Mouse (Mus musculus) kidney, postnatal 0 days (tissue): ENCODE data around the gene Rgs6. TPM values are rescaled to one million over a fixed set of nuclear protein-coding genes. Genes with fewer than 3 reads are reported as not detected.

Experiments used
- ATAC-seq: fragments of 200-750 bp; cut with Nextera tagmentation; replicated peaks from 2 replicates; pipeline ENCODE4 v1.8.0; 2017; ENCODE audit warnings: low read depth, moderate number of reproducible peaks, moderate TSS enrichment, moderate library complexity; ENCODE audit not compliant: low FRiP score
- DNase-seq: peaks from one replicate; pipeline ENCODE4 v3.0.0-alpha.2; 2016; ENCODE audit warnings: low spot score
- H3K27ac ChIP-seq: fragments of 300-500 bp; sonication (generic); 2 replicates; pipeline ENCODE4 v1.5.1; 2014; ENCODE audit warnings: mild to moderate bottlenecking
- H3K27me3 ChIP-seq: fragments of 300-500 bp; sonication (generic); 2 replicates; pipeline ENCODE4 v1.6.1; 2014; ENCODE audit warnings: low read length, mixed read lengths; ENCODE audit not compliant: insufficient read depth
- H3K36me3 ChIP-seq: fragments of 300-500 bp; sonication (generic); 2 replicates; pipeline ENCODE4 v1.6.1; 2014; ENCODE audit warnings: low read length, mixed read lengths; ENCODE audit not compliant: insufficient read depth
- H3K4me1 ChIP-seq: fragments of 300-500 bp; sonication (generic); replicated peaks from 2 replicates; pipeline ENCODE4 v1.6.1; 2014; ENCODE audit warnings: antibody characterized with exemption, low read length, mixed read lengths; ENCODE audit not compliant: insufficient read depth
- H3K4me2 ChIP-seq: fragments of 300-500 bp; sonication (generic); 2 replicates; pipeline ENCODE4 v1.6.1; 2014; ENCODE audit warnings: mild to moderate bottlenecking, low read length, moderate library complexity, mixed read lengths
- H3K4me3 ChIP-seq: fragments of 300-500 bp; sonication (generic); replicated peaks from 2 replicates; pipeline ENCODE4 v1.5.1; 2014; ENCODE audit warnings: low read depth, low read length
- H3K9ac ChIP-seq: fragments of 300-500 bp; sonication (generic); 2 replicates; pipeline ENCODE4 v1.6.1; 2014; ENCODE audit warnings: low read depth, low read length
- H3K9me3 ChIP-seq: fragments of 300-500 bp; sonication (generic); replicated peaks from 2 replicates; pipeline ENCODE4 v1.6.1; 2016; ENCODE audit warnings: low read length, inconsistent platforms, mixed read lengths
- CTCF ChIP-seq: IDR thresholded peaks from 2 replicates; pipeline ENCODE4 v1.5.1; 2016; ENCODE audit warnings: antibody characterized with exemption, low read depth, mild to moderate bottlenecking, moderate library complexity
- WGBS: fragments of 180-500 bp; shearing (Covaris S2); extraction: QIAGEN DNeasy Blood & Tissue Kit; methylation state at CpG from one replicate; pipeline ENCODE4 v1.1.7; 2014; 5-methylcytosine and 5-hydroxymethylcytosine counted together
- polyA plus RNA-seq: library from polyadenylated mRNA; unstranded; fragments of >200 nt; fragmentation: Nextera tagmentation; extraction: Ambion mirVana; gene quantifications from 2 replicates; pipeline ENCODE4 v1.2.1, GENCODE M21; 2015

The Rgs6 gene
- polyA plus RNA-seq, 1 experiment from 2014 or later, result 2.2 TPM

- no peak overlapping the region for H3K4me3 ChIP-seq
- no peaks in the 10 kb centered on the region for H3K9me3 ChIP-seq
- H3K9ac ChIP-seq, result no peak overlapping the region
- TF ChIP-seq CTCF, result no peak
- DNase-seq (no peak), ATAC-seq (no peak)
- H3K27ac ChIP-seq, result no peak overlapping the region
- WGBS, result 81% methylated on average over 5 of the region's 5 CpGs
- no peak overlapping the region for H3K4me2 ChIP-seq
- H3K27me3 ChIP-seq, result no peaks in the 10 kb centered on the region
- H3K4me1 ChIP-seq, result no peaks in the 10 kb centered on the region
- no peaks in the 10 kb centered on the region for H3K36me3 ChIP-seq
Observed at GRCm38 (mm10) chr12:83136031-83136430, 547.9 kb downstream of the Rgs6 start.

GRCm38 (mm10) chr12:83136460-83136859 lies 548.4 kb downstream of the Rgs6 start:
- no peak overlapping the region for H3K4me3 ChIP-seq
- H3K9ac ChIP-seq, result no peak overlapping the region
- no peak overlapping the region for H3K4me2 ChIP-seq
- ATAC-seq, result no peak
- no peak for DNase-seq
- H3K27me3 ChIP-seq, result no peaks in the 10 kb centered on the region
- no peak for TF ChIP-seq CTCF
- no peaks in the 10 kb centered on the region for H3K36me3 ChIP-seq
- 86% methylated on average over 2 of the region's 2 CpGs for WGBS
- H3K27ac ChIP-seq, result no peak overlapping the region
- no peaks in the 10 kb centered on the region for H3K4me1 ChIP-seq
- H3K9me3 ChIP-seq, result no peaks in the 10 kb centered on the region

GRCm38 (mm10) chr12:83137001-83137400 lies 548.9 kb downstream of the Rgs6 start:
- DNase-seq, result no peak
- H3K27ac ChIP-seq, result no peak overlapping the region
- no peaks in the 10 kb centered on the region for H3K36me3 ChIP-seq
- no peaks in the 10 kb centered on the region for H3K9me3 ChIP-seq
- 57% methylated on average over 3 of the region's 3 CpGs for WGBS
- H3K4me1 ChIP-seq, result no peaks in the 10 kb centered on the region
- no peak overlapping the region for H3K4me2 ChIP-seq
- no peak overlapping the region for H3K9ac ChIP-seq
- no peak for TF ChIP-seq CTCF
- H3K4me3 ChIP-seq, result no peak overlapping the region
- no peaks in the 10 kb centered on the region for H3K27me3 ChIP-seq
- no peak for ATAC-seq

- DNase-seq (no peak), ATAC-seq (no peak)
- Histone ChIP-seq H3K36me3 (no peaks in the 10 kb centered on the region), H3K9me3 (no peaks in the 10 kb centered on the region), H3K27ac (no peak overlapping the region), H3K4me3 (no peak overlapping the region), H3K27me3 (no peaks in the 10 kb centered on the region), H3K4me1 (no peaks in the 10 kb centered on the region), H3K4me2 (no peak overlapping the region), H3K9ac (no peak overlapping the region)
- 37% methylated on average over 2 of the region's 2 CpGs for WGBS
- TF ChIP-seq CTCF, result no peak
Observed at GRCm38 (mm10) chr12:83141164-83141563, 553.1 kb downstream of the Rgs6 start.

- no peak for ATAC-seq
- Histone ChIP-seq H3K4me3 (no peak overlapping the region), H3K27ac (no peak overlapping the region)
Observed at GRCm38 (mm10) chr12:83142507-83142906, 554.4 kb downstream of the Rgs6 start.

GRCm38 (mm10) chr12:83143071-83143470 lies 555.0 kb downstream of the Rgs6 start:
- Histone ChIP-seq H3K9ac (no peak overlapping the region), H3K27me3 (no peaks in the 10 kb centered on the region), H3K36me3 (no peaks in the 10 kb centered on the region), H3K4me3 (no peak overlapping the region), H3K4me2 (no peak overlapping the region), H3K9me3 (no peaks in the 10 kb centered on the region), H3K27ac (no peak overlapping the region), H3K4me1 (no peaks in the 10 kb centered on the region)
- TF ChIP-seq CTCF, result no peak
- WGBS, result 52% methylated on average over 3 of the region's 3 CpGs
- DNase-seq (no peak), ATAC-seq (no peak)

More at GRCm38 (mm10) chr12:83142507-83142906, 554.4 kb downstream of the Rgs6 start:
- Histone ChIP-seq H3K4me1 (no peaks in the 10 kb centered on the region), H3K9ac (no peak overlapping the region), H3K36me3 (no peaks in the 10 kb centered on the region), H3K4me2 (no peak overlapping the region), H3K27me3 (no peaks in the 10 kb centered on the region), H3K9me3 (no peaks in the 10 kb centered on the region)
- no peak for DNase-seq
- TF ChIP-seq CTCF, result no peak
- WGBS, result 61% methylated on average over 2 of the region's 2 CpGs

- Histone ChIP-seq H3K9me3 (no peaks in the 10 kb centered on the region), H3K4me2 (no peak overlapping the region), H3K4me1 (no peaks in the 10 kb centered on the region), H3K27me3 (no peaks in the 10 kb centered on the region), H3K27ac (no peak overlapping the region), H3K36me3 (no peaks in the 10 kb centered on the region), H3K9ac (no peak overlapping the region), H3K4me3 (no peak overlapping the region)
- no peak for TF ChIP-seq CTCF
- 93% methylated on average over 1 of the region's 1 CpGs for WGBS
- DNase-seq (no peak), ATAC-seq (no peak)
Observed at GRCm38 (mm10) chr12:83143574-83143973, 555.5 kb downstream of the Rgs6 start.
